Mouse (Mus musculus) cerebellum, adult 11-12 months (tissue): ENCODE results near the gene Rapgef1.
A peak's percentile ranks its signal among the peaks of the same experiment; 100 is the strongest.
"Not testable (repeated sequence)": the region's sequence is repeated elsewhere in the genome, so short reads cannot be mapped to it uniquely, and the experiment has no call there.

Experiments
- DNase-seq: peaks from one replicate; pipeline ENCODE4 v3.0.0; 2022

Rapgef1 gene

GRCm38 (mm10) chr2:29707731-29708130 lies 88.2 kb downstream of the Rapgef1 start:
- DNase-seq, result peak; percentile 56

GRCm38 (mm10) chr2:29708209-29708608 lies 88.7 kb downstream of the Rapgef1 start:
- DNase-seq, result not testable (repeated sequence)

- DNase-seq, result no peak
Measured at GRCm38 (mm10) chr2:29711038-29711437, 91.5 kb downstream of the Rapgef1 start.

GRCm38 (mm10) chr2:29711877-29712276 lies 92.4 kb downstream of the Rapgef1 start:
- no peak for DNase-seq

- DNase-seq, result no peak
Measured at GRCm38 (mm10) chr2:29713501-29713900, 94.0 kb downstream of the Rapgef1 start.

DNA sequence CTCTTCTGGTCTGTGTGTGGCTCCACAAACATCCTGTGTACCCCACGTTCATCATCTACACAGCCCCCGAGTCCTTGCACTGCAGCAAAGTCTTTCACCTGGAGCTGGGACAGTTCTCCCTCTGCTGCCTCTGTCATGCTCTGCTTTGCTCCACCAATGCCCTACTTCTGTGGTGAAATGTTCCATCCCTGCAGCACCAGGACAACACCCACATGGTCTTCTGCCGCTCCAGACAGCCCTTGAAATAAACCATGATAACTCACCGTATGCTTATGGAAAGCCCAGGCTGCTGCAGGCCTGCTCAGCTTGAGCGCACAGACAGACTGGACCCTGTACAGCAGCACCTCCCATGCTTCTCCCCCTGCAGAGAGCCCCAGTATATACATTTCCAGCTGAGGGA lies 94.6 kb downstream of the Rapgef1 start:
- DNase-seq, result no peak

GRCm38 (mm10) chr2:29716143-29716542 lies 96.6 kb downstream of the Rapgef1 start:
- DNase-seq, result no peak

- no peak for DNase-seq
Measured at GRCm38 (mm10) chr2:29716691-29717090, 97.2 kb downstream of the Rapgef1 start.

- DNase-seq, result no peak
Measured at GRCm38 (mm10) chr2:29718581-29718980, 99.1 kb downstream of the Rapgef1 start.

GRCm38 (mm10) chr2:29723132-29723531 lies 103.6 kb downstream of the Rapgef1 start:
- no peak for DNase-seq

GRCm38 (mm10) chr2:29724664-29725365 lies 105.3 kb downstream of the Rapgef1 start:
- no peak for DNase-seq

DNA sequence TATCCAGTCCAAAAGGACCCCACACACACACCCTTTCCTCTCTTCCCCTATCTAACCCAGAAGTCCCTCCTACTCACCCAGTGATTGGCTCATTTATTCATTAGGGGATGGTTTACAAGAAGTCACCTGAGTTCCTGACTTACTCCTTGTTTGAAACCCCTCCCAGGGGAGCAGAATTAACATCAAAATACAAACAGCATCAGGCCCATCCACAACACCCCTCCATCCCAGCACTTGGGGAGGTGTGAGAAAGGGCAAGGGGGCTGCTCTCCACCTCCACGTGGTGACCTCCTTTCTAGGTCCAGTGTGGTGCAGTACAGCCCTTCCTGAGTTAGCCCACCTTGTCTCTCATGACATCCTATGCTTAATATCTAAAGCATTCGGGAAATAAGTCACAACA lies 110.0 kb downstream of the Rapgef1 start:
- DNase-seq, result no peak

GRCm38 (mm10) chr2:29731545-29731944 lies 112.0 kb downstream of the Rapgef1 start:
- peak; percentile 52 for DNase-seq

DNA sequence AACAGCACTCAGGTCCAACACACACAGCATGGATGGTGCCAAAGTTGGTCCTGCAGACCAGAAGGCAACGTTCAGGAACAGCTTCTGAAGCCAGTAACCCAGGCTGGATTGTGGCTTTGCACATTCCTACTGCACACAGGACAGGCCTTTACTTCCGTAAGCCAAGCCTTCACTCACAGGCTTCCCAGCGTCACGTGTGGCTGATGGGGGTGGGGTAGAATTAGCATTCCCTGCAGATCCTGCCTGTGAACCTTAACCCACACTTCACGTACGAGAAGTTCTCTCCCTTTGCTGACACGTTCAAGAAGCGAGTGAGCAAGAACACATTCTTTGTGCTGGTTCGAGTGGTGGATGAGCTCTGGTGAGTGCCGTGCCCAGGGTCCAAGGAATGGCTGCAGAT lies 113.0 kb downstream of the Rapgef1 start:
- DNase-seq, result no peak

DNA sequence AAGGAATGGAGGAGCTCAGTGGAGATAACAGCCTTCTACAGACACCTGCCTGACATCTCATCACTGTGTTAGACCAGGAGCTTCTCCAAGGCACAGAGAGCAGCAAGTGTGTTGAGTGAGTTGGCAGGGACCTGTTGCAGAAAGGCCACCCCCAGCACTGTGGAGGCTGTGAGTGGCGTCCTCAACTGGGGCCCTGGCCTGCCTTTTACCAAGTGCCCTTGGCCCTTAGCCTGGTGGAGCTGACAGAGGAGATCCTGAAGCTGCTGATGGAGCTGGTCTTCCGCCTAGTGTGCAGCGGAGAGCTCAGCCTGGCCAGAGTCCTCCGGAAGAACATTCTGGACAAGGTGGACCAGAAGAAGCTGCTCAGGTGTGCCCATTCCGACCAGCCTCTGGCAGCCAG lies 113.8 kb downstream of the Rapgef1 start:
- no peak for DNase-seq

GRCm38 (mm10) chr2:29735708-29736107 lies 116.2 kb downstream of the Rapgef1 start:
- DNase-seq, result no peak

DNA sequence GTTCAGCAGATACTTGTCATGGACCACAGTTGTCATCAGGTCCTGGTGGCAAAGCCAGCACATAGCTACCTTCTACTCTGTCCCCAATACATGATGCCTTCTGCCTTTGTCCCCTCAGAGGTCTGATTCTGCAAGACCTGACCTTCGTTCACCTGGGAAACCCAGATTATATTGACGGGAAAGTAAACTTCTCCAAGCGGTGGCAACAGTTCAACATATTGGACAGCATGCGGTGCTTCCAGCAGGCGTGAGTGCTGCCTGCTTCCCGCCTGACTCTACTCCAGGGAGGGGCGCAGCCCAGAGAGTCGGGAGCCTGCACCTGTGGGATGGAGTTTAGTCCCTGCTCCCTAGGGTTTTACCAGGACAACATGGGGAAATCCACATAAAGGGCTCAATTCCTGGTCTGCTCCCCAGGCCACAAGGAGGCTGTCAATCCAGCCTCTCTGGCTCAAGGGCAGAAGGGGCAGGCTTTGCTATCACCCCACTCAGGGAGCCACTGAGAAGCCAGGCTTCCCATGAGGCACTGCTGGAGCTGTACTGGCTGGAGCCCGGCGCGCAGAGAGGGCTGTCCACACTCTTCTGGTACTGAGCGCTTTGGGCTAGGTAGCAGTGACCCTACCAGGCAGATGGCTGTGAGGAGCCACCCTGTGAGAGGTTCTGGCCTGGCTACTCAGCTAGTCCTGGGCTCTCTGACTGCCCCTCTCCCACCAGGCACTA lies 117.8 kb downstream of the Rapgef1 start:
- DNase-seq, result no peak

GRCm38 (mm10) chr2:29738799-29739198 lies 119.3 kb downstream of the Rapgef1 start:
- no peak for DNase-seq

GRCm38 (mm10) chr2:29739368-29739767 lies 119.8 kb downstream of the Rapgef1 start:
- no peak for DNase-seq

- no peak for DNase-seq
Measured at GRCm38 (mm10) chr2:29741207-29741606, 121.7 kb downstream of the Rapgef1 start.

DNA sequence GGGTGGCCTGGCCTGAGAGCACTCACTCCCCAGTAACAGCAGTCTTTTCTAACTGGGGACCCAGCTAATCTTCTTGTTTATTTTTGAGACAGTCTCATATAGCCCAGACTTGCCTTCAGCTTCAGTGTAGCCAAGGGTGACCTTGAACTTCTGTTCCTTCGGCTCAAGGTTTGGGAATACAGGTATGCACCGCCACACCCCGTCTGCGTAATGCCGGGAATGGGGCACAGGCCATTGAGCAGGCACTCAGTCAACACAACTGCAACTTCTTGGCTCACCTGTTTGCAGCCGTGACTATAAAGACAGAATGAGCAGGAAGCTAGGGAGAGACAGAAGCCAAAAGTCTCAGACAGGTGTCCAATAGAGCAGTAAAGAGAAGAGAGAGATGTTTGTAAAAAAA lies 124.7 kb downstream of the Rapgef1 start:
- DNase-seq, result no peak

DNA sequence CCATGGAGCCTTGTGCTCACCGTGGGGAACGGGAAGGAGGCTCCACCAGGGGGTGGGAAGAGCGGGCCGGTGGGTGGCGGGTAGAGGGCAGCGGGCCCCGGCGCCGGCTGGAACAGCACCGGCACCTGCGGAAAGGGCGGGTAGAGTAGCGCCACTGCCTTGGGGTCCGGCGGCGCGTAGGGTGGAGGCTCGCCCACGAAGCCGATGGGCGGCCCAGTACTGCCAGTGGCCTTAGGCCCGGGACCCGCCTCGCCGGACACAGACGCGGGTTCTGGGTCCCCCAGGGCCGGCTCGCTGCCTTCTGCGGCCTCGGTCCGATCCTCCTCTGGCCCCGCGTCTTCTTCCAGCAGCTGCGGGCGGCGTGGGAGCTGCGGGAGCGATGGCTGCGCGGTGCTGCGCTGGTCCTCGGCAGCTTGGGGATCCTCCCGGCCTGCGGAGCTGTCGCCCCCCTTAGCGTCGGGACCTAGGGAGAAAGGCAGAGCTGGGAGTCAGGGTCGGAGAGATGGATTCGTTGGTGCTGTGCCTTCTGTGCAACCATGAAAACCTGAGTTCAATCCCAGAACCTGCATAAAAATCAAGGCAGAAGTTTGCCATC lies 127.8 kb downstream of the Rapgef1 start:
- DNase-seq, result no peak

DNA sequence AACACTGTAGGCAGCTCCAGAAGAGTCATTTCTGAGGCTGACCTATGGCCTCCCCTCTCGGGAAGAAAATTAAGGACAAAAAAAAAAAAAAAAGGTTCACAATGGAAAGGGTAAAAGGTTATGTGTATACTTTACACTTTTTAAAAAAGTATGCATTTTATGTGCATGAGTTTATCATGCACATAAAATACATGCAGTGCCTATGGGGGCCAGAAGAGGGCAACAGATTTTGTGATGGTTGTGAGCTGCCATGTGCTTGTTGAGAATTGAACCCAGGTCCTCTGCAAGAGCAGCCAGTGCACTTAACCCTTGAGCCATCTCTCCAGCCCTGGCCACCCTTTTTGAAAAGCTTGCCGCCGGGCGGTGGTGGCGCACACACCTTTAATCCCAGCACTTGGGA lies 128.3 kb downstream of the Rapgef1 start:
- no peak for DNase-seq

DNA sequence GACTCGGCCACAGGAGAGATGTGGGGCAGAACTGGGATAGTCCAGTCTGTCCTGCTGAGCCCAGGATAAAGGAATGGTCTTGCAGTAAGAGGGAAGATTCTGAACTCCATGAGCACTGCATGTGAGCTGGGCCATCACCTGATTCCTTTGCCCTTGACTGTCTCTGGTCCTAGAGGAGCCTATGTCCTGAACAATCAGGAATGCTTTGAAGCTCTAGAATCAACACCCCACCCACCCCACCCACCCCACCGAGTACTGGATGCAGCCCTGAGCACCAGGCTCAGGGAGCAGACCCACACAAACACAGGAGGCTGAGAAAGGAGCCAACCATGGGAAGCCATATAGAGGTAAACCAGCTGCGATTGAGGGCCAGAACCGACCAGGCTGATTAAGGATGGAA lies 129.0 kb downstream of the Rapgef1 start:
- no peak for DNase-seq
